Mouse (Mus musculus) testis, adult 2 months (tissue): Measurements from ENCODE around the gene Ddx46.

ENCODE experiments used
- CTCF ChIP-seq: fragments of 200-500 bp; IDR thresholded peaks from 2 replicates; pipeline ENCODE4 v1.5.1; 2012; ENCODE audit warnings: low read depth, mild to moderate bottlenecking, inconsistent platforms, low read length, moderate library complexity; ENCODE audit not compliant: control insufficient read depth, insufficient read depth, insufficient replicate concordance
- POLR2A ChIP-seq: fragments of 200-500 bp; IDR thresholded peaks from 2 replicates; pipeline ENCODE4 v1.6.1; 2012; ENCODE audit warnings: low read depth, mild to moderate bottlenecking, inconsistent platforms, low read length, moderate library complexity; ENCODE audit not compliant: control insufficient read depth

DNA sequence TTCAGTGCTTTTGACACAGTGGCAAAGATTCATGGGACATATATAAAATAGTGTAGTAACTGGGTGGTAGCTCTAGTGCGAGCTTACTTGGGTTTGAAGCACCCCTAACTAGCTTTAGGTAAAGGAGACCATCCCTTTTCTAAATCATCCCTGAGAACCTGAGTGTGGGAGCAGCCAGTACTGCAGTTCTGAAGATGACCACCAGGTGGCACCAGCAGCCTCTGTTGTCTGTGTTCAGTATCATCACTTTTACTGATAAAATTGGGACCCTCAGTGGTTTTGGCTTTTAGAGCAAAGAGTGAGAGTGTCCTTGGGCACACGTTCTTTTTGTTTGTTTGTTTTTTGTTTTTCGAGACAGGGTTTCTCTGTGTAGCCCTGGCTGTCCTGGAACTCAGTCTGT, 33.2 kb upstream of the Ddx46 start:
- peak; percentile 79; the same call in 1 of the 2 replicates for TF ChIP-seq CTCF
- no peak for TF ChIP-seq POLR2A
